Mouse (Mus musculus) Muller cell, postnatal 12 days (primary cell): ENCODE data around the gene Olfr222.
A peak's percentile ranks its signal among the peaks of the same experiment; 100 is the strongest.
"Not testable (repeated sequence)": the region's sequence is repeated elsewhere in the genome, so short reads cannot be mapped to it uniquely, and the experiment has no call there.

ENCODE experiments used
- DNase-seq: peaks from one replicate; pipeline ENCODE4 v3.0.0-alpha.2; 2015; ENCODE audit errors: inconsistent ontology term

The Olfr222 gene

GRCm38 (mm10) chr11:59576135-59576534 is at the start of gene Olfr222:
Gene Olfr222, minus strand, starts transcription at chr11:59576235.
- not testable (repeated sequence) for DNase-seq

- peak; percentile 40 for DNase-seq
These were observed 48.1 kb upstream of the Olfr222 start for GRCm38 (mm10) chr11:59624017-59624630.

GRCm38 (mm10) chr11:59622214-59622613 is 46.2 kb upstream of the Olfr222 start:
- no peak for DNase-seq

- not testable (repeated sequence) for DNase-seq
These were observed 41.0 kb upstream of the Olfr222 start for GRCm38 (mm10) chr11:59616986-59617385.

- DNase-seq = peak; percentile 36
These were observed 38.1 kb upstream of the Olfr222 start for GRCm38 (mm10) chr11:59614120-59614519.

- DNase-seq = no peak
These were observed 35.6 kb upstream of the Olfr222 start for GRCm38 (mm10) chr11:59611646-59612045.

GRCm38 (mm10) chr11:59602287-59602686 is 26.3 kb upstream of the Olfr222 start:
- no peak for DNase-seq

- peak; percentile 50 for DNase-seq
These were observed 24.8 kb upstream of the Olfr222 start for GRCm38 (mm10) chr11:59600872-59601271.

- DNase-seq = no peak
These were observed 23.2 kb upstream of the Olfr222 start for GRCm38 (mm10) chr11:59599211-59599610.

GRCm38 (mm10) chr11:59596950-59597349 is 20.9 kb upstream of the Olfr222 start:
- no peak for DNase-seq

- DNase-seq = no peak
These were observed 20.1 kb upstream of the Olfr222 start for GRCm38 (mm10) chr11:59596091-59596490.

GRCm38 (mm10) chr11:59593189-59593588 is 17.2 kb upstream of the Olfr222 start, which contains the start of gene Olfr223:
Gene Olfr223, minus strand, starts transcription at chr11:59593289.
- no peak for DNase-seq

GRCm38 (mm10) chr11:59589496-59589895 is 13.5 kb upstream of the Olfr222 start:
- no peak for DNase-seq

- DNase-seq = peak; percentile 18
These were observed 8.5 kb upstream of the Olfr222 start for GRCm38 (mm10) chr11:59584539-59584938.

GRCm38 (mm10) chr11:59575726-59576125 is 309 bp downstream of the Olfr222 start:
- DNase-seq = no peak

GRCm38 (mm10) chr11:59569306-59569705 is 6.7 kb downstream of the Olfr222 start:
- DNase-seq = peak; percentile 4

- DNase-seq = no peak
These were observed 13.2 kb downstream of the Olfr222 start for GRCm38 (mm10) chr11:59562837-59563236.

GRCm38 (mm10) chr11:59562336-59562735 is 13.7 kb downstream of the Olfr222 start:
- no peak for DNase-seq

- DNase-seq = no peak
These were observed 15.1 kb downstream of the Olfr222 start for GRCm38 (mm10) chr11:59560906-59561305.

GRCm38 (mm10) chr11:59554535-59554934 is 21.5 kb downstream of the Olfr222 start:
- DNase-seq = no peak

- no peak for DNase-seq
These were observed 21.9 kb downstream of the Olfr222 start for GRCm38 (mm10) chr11:59554127-59554526.

- no peak for DNase-seq
These were observed 32.0 kb downstream of the Olfr222 start for GRCm38 (mm10) chr11:59544005-59544404.

GRCm38 (mm10) chr11:59543376-59543775 is 32.7 kb downstream of the Olfr222 start:
- no peak for DNase-seq

- DNase-seq = no peak
These were observed 33.6 kb downstream of the Olfr222 start for GRCm38 (mm10) chr11:59542442-59542841.
